Mouse (Mus musculus): ENCODE results near the gene Akap17b.
"Not testable (repeated sequence)": the region's sequence is repeated elsewhere in the genome, so short reads cannot be mapped to it uniquely, and the experiment has no call there.

Akap17b gene

DNA sequence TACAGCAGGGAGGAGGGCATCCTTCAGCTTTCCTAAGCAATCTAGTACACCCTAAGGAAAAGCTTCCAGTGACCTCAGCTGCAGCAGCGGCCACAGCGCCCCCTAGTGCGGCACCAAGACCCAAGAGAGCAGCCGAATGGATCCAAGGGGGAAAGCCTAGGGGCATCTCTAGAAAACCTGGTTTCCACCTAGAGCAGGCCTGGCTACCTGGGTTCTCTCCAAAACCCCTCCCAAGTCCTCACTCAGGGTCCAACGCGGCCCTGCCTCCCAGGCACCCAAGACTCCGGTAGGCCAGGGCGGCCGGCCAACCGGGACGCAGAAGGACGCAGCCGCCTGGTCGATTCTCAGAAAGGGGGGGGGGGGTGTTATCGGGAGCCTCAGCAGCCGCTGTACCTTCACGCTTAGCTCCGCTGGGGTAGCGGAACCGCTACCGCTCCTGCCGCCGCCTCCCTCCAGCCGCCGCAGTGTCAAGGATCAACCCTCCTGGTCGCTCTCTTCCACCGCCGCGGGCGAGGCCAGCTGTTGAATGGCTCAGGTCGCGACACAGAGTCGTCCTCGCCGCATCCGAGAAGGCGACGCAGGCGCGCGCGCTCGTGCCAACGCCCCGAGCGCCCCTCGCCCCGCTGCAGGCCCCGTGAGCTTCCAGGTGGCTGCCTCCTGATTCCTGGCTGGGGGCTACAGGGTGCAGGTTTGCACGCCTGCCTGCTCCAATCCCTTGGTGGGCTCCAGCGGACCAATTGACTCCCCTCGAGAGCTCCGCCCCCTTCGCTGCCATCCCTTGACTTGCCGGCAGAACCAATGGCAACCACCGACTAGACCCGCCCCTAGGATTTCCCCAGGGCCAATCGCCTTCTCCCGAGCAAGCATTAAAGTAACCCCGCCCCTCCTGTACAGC is at the start of gene Akap17b:
Gene Akap17b, minus strand, starts transcription at position 739 of the 895 bp plus-strand sequence.
- DNase-seq (ENCODE audit: low spot score): peak; percentile 17

- no peak for DNase-seq (ENCODE audit: low spot score)
Observed at GRCm38 (mm10) chrX:36691365-36691764, 46.2 kb upstream of the Akap17b start.

DNA sequence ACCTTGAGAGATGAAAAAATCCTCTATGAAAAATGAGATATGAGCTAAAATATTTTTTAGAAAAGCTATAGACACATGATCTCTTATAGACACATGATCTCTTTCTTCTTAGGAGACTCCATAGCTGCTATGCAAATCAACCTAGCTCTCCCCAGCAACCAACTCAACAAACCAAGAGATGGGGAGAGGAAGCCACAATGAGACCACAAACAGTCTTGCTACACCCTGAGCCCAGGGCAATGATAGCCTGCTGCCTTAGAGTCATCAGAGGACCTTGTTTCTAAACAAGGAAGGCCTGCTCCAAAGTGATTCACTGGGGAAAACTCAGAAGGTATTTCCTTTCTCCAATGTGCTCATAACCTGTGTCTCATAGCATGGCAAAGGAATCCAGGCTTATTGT is 44.5 kb upstream of the Akap17b start:
- DNase-seq (ENCODE audit: low spot score): no peak

GRCm38 (mm10) chrX:36676836-36677235 is 31.6 kb upstream of the Akap17b start:
- no peak for DNase-seq (ENCODE audit: low spot score)

GRCm38 (mm10) chrX:36672708-36673107 is 27.5 kb upstream of the Akap17b start:
- DNase-seq (ENCODE audit: low spot score): no peak

GRCm38 (mm10) chrX:36640046-36640445 is 5.1 kb downstream of the Akap17b start:
- DNase-seq (ENCODE audit: low spot score): no peak

DNA sequence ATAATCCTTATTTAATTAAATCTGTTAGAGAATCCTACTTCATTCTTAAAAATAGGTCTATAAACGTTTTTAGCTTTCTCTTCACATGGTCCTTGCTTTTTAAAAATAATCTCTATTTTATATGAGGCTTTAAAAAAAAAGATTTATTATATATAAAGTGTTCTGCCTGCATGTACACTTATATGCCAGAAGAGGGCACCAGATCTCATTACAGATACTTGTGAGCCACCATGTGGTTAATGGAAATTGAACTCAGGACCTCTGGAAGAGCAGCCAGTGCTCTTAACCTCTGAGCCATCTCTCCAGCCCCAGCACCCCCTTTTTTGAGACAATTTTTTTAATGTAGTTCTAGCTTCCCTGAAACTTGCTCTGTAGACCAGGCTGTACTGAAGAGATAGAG is 14.4 kb downstream of the Akap17b start:
- no peak for DNase-seq (ENCODE audit: low spot score)

DNA sequence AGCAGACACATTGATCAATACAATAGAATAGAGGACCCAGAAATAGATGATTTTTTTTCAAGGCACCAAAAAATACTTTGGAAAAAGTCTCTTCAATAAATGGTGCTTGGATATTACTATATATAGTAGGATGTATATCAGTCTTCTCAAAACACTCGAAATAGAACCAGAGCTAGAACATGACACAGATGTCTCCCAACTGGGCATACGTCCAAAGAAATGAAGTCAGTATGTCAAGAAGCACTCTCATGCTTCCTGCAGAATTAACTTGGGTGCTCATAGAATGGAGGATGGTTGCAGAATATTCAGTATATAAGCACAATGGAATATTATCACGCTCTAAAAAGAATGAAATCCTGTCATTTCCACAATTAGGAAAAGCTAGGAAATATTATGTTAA is 17.1 kb downstream of the Akap17b start:
- DNase-seq (ENCODE audit: low spot score): no peak

GRCm38 (mm10) chrX:36609117-36609516 is 36.1 kb downstream of the Akap17b start:
- no peak for DNase-seq (ENCODE audit: low spot score)

DNA sequence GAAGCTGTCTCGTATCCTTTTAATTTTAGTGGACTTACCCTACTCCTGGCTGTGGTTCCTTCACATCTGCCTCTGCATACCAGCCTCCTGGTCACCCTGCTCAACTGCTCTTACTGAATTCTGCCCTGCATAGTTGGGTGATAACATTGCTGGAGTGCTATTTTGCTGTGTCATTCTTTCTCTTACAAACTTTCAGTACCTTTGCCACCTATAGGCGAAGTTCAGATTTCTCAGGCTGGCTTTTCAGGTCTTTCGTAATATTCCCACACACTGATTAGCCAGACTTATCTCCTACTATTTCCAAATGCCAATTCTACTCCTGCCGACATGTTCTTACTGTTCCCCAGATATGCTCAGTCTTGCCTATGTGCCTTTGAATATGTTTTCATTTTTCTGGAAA is 41.2 kb downstream of the Akap17b start:
- no peak for DNase-seq (ENCODE audit: low spot score)

DNA sequence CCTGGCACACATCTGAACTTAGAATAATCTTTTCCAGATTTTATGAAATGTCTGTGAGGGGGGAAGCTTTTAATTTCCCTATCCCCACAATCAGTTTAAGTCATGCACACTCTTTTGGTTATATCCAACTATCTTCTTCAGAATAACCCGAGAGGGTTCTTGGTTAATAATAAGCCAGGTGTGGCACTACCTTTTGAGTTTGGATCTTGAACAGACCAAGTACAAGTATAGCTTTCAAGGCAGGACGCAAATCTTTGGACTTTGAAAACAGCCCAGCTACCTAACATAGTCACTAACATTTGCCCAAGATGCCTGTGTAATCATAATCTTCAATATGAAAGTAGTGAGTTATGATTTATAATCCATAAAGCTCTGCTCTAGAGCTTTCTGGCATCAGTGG is 42.3 kb downstream of the Akap17b start:
- DNase-seq (ENCODE audit: low spot score): no peak

GRCm38 (mm10) chrX:36600066-36600465 is 45.1 kb downstream of the Akap17b start:
- no peak for DNase-seq (ENCODE audit: low spot score)

DNA sequence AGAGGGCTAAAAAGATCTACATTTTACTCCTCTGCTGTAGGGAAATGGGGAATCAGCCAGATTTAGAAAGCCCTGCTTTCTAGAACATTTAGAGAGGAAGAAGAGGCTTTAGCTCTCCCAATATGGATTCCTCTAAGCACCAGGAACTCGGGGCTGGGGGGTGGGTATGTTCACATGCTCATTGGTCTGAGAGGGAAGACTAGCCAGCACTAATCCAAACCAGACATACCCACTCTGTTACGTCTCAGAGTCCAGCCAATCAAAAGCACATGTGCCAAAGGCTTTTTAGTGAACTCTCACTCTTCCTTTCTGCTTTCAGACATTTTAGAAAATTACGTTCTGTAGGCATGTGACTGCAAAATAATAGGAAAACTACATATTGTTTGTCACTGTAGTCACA is 45.5 kb downstream of the Akap17b start:
- DNase-seq (ENCODE audit: low spot score): no peak

DNA sequence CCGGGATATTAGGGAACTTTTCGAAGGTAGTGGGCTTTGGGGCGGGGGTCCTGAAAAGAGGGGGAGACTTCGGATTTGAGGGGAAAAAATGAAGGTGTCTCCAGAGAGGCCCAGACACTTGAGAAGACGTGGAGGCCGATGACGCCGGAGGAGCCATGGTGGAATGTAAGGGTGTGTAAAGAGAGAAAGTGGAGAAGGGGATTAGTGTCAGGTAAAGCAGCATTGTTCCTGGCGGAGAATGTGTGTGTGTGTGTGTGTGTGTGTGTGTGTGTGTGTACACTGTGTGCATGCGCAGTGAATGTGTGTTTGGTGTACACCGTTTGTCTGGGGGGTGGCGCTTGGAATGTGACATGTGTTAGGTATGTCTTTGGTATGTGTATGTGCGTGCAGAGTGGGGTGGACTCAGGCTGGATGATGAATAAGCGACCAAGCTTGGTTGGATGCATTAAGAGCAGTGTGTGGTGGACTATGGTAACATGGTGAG is 46.3 kb downstream of the Akap17b start:
- DNase-seq (ENCODE audit: low spot score): no peak

DNA sequence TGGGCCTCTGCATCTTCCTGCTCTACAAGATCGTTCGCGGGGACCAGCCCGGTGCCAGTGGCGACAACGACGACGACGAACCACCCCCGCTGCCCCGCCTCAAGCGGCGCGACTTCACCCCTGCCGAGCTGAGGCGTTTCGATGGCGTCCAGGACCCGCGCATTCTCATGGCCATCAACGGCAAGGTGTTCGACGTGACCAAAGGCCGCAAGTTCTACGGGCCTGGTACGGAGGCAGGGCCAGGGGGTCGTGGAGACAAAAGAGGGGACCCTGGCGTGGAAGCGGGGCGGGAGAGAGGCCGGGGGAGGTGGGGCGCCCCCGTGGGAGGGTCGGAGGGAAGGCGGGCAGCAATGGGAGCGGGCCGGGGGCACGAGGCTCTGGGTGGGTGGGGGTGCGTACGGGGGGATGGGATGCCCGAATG is 46.8 kb downstream of the Akap17b start:
- DNase-seq (ENCODE audit: low spot score): no peak

DNA sequence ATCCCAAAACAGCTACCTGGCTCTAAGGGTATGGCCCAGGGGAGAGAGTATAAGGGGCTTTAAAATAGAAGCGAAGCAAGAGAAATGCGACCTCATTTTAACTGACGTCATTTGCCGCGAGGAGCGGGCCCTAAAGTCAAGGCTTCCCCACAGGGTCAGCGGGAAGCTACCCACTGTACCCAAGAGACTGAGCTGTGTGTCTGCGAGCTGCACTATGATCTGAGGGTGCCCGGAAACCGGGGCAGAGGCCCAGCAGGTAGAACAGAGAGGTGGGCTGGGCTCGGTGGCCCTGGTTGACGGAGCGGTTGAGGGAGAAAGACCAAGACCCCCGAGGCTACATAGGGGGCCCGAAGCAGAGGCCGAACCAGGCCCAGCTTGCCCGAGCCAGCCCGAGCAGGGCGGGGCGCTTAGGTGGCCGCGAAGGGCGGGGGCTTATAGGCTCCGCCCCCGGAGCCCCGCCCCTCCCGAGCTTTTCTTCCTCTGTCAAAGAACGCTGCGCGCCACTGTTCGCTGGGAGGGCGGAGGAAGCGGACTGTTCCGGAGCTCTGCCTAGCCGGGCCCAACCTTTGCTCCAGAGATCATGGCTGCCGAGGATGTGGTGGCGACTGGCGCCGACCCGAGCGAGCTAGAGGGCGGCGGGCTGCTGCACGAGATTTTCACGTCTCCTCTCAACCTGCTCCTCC is 47.3 kb downstream of the Akap17b start, which contains the start of gene Pgrmc1:
Gene Pgrmc1, plus strand, starts transcription at position 500 of the 683 bp plus-strand sequence.
- peak; percentile 47 for DNase-seq (ENCODE audit: low spot score)

- DNase-seq (ENCODE audit: low spot score): not testable (repeated sequence)
Observed at GRCm38 (mm10) chrX:36596483-36597120, 48.6 kb downstream of the Akap17b start.

DNA sequence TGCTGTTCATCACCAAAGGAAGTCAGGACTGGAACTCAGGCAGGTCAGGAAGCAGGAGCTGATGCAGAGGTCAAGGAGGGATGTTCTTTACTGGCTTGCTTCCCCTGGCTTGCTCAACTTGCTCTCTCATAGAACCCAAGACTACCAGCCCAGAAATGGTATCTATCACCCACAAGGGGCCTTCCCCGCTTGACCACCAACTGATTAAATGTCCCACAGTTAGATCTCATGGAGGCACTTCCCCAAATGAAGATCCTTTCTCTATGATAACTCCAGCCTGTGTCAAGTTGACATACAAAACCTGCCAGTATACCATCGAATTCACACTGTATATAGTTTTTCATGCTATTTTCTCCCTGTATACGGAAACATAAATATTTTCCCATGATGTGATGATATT is 49.9 kb downstream of the Akap17b start:
- no peak for DNase-seq (ENCODE audit: low spot score)

DNA sequence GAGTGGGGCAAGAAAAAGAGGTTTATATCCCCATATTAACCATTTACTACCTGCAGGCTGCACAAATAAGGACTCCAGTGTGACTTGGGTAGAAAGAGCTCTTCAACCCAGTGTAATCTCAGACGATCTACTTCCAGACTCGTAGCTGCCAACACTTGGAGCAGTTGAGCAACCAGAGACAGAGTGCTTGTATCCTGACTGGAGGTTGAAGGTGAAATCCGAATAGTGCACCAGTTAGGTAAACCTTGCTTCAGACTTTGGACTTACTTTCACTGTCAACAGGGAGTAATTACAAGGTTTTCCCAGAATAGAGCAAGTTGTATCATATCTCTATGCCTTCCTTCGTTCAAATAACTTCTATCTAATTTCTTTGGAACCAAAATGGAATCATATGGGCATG is 53.7 kb downstream of the Akap17b start:
- no peak for DNase-seq (ENCODE audit: low spot score)

GRCm38 (mm10) chrX:36591120-36591519 is 54.1 kb downstream of the Akap17b start:
- no peak for DNase-seq (ENCODE audit: low spot score)

- DNase-seq (ENCODE audit: low spot score): no peak
Observed at GRCm38 (mm10) chrX:36590266-36590665, 54.9 kb downstream of the Akap17b start.
